9 mouse cellular contexts compared by ENCODE assay signal in the genomic region with DNA sequence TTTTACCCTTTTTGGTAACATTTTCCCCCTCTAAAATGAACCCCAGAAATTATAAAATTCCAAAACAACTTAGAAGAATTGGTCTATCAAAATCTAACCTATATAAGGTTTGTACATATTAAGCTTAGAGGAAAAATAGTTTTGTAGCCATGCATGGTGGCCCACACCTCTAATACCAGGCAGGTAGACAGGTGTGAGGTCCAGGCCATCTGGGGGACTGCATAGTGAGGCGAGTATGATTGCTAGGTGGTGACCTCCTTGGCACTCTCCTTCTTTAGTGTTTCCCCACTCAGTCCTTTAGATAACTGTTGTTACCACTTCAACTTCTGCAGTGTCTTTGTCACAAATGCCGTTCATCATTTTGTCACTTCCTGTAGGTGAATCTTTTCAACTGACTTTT. TPM values are rescaled to one million over a fixed set of nuclear protein-coding genes. Genes with fewer than 3 reads are reported as not detected.
DNase-seq lines count a peak whose midpoint lies in the region; ATAC-seq and TF ChIP-seq lines count a peak whose summit lies in the region.
"Had no signal": no experiment of that assay in that cellular context is flagged by ENCODE, and none has a peak within 500 bp of the region (broad histone marks: within the 10 kb centered on the region; RNA-seq: fewer than 3 reads in every experiment).

No protein-coding gene starts in this region.

- no peak for DNase-seq in lung, adult 2 months
- DNase-seq in cerebellum, postnatal 10 days: no peak
- DNase-seq in cerebellum, postnatal 4 days (ENCODE audit: low spot score in 2 of 2): no peak
- DNase-seq: thymus, adult 18-20 months had no signal

- 52% methylated on average over 2 of the region's 2 CpGs for WGBS in lung, embryonic 16.5 days
- 50% methylated on average over 2 of the region's 2 CpGs for WGBS in lung, adult 2 months
- WGBS in forebrain, embryonic 15.5 days: 78% methylated on average over 2 of the region's 2 CpGs
- WGBS in limb, embryonic 13.5 days: 59% methylated on average over 2 of the region's 2 CpGs
- WGBS in stomach, embryonic 14.5 days: 60% methylated on average over 2 of the region's 2 CpGs

- no peaks in the 10 kb centered on the region for H3K9me3 ChIP-seq in lung, embryonic 16.5 days (ENCODE audit: control insufficient read depth, low read length)
- H3K9me3 ChIP-seq in forebrain, embryonic 15.5 days: no peaks in the 10 kb centered on the region
- no peaks in the 10 kb centered on the region for H3K9me3 ChIP-seq in limb, embryonic 13.5 days
- H3K9me3 ChIP-seq in stomach, embryonic 14.5 days (ENCODE audit: control insufficient read depth, low read depth, low read length): no peaks in the 10 kb centered on the region

- no peak for ATAC-seq in lung, embryonic 16.5 days (ENCODE audit: low read depth)
- ATAC-seq in forebrain, embryonic 15.5 days (replicated peaks): no peak
- ATAC-seq in limb, embryonic 13.5 days (ENCODE audit: low FRiP score, low read depth): no peak
- ATAC-seq in stomach, embryonic 14.5 days (ENCODE audit: insufficient number of reproducible peaks, insufficient read depth, low FRiP score, low read depth): no peak

- peak overlapping the region; percentile 84 for H3K4me2 ChIP-seq in lung, embryonic 16.5 days (ENCODE audit: low read depth, low read length)
- peak overlapping the region; percentile 69 for H3K4me2 ChIP-seq in forebrain, embryonic 15.5 days (replicated peaks)
- peak overlapping the region; percentile 82 for H3K4me2 ChIP-seq in limb, embryonic 13.5 days (replicated peaks)
- peak overlapping the region; percentile 57 for H3K4me2 ChIP-seq in stomach, embryonic 14.5 days (replicated peaks; ENCODE audit: low read depth, low read length)

- no peak overlapping the region for H3K9ac ChIP-seq in lung, embryonic 16.5 days (ENCODE audit: low read length)
- H3K9ac ChIP-seq in forebrain, embryonic 15.5 days (replicated peaks): peak overlapping the region; percentile 98
- H3K9ac ChIP-seq in limb, embryonic 13.5 days: peak overlapping the region; percentile 97
- no peak overlapping the region; the same call in 1 of the 2 replicates for H3K9ac ChIP-seq in stomach, embryonic 14.5 days (replicated peaks; ENCODE audit: low read depth, low read length)

- no peak for TF ChIP-seq POLR2A in lung, adult 2 months (IDR thresholded peaks at IDR 0.05; ENCODE audit: borderline replicate concordance, extremely low read depth, low read depth, low read length)

- no peaks in the 10 kb centered on the region for H3K27me3 ChIP-seq in lung, embryonic 16.5 days (ENCODE audit: control insufficient read depth, insufficient read depth, low read depth, low read length)
- H3K27me3 ChIP-seq in forebrain, embryonic 15.5 days: no peaks in the 10 kb centered on the region
- no peaks in the 10 kb centered on the region for H3K27me3 ChIP-seq in limb, embryonic 13.5 days
- no peaks in the 10 kb centered on the region for H3K27me3 ChIP-seq in stomach, embryonic 14.5 days (ENCODE audit: control insufficient read depth, insufficient read depth, low read length)

- H3K36me3 ChIP-seq in lung, embryonic 16.5 days (ENCODE audit: control insufficient read depth, insufficient read depth, low read length): peaks cover 7% of the 10 kb centered on the region; the same call in 1 of the 2 replicates
- no peaks in the 10 kb centered on the region for H3K36me3 ChIP-seq in forebrain, embryonic 15.5 days
- H3K36me3 ChIP-seq in limb, embryonic 13.5 days: peaks cover 28% of the 10 kb centered on the region
- peaks cover 21% of the 10 kb centered on the region for H3K36me3 ChIP-seq in stomach, embryonic 14.5 days (ENCODE audit: control insufficient read depth, insufficient read depth, low read length)

- no peak for TF ChIP-seq CTCF in lung, adult 2 months (IDR thresholded peaks at IDR 0.05; ENCODE audit: insufficient read depth, low read length)

- peak overlapping the region; percentile 75 for H3K4me3 ChIP-seq in lung, embryonic 16.5 days (ENCODE audit: low read length)
- no peak overlapping the region for H3K4me3 ChIP-seq in lung, adult 2 months (replicated peaks; ENCODE audit: extremely low read depth, low read depth, low read length)
- peak overlapping the region; percentile 93 for H3K4me3 ChIP-seq in forebrain, embryonic 15.5 days
- peak overlapping the region; percentile 76 for H3K4me3 ChIP-seq in limb, embryonic 13.5 days
- H3K4me3 ChIP-seq in stomach, embryonic 14.5 days (ENCODE audit: low read depth, low read length): peak overlapping the region; percentile 66

- peaks cover 31% of the 10 kb centered on the region for H3K4me1 ChIP-seq in lung, embryonic 16.5 days (replicated peaks; ENCODE audit: control insufficient read depth, insufficient read depth, low read length)
- H3K4me1 ChIP-seq in lung, adult 2 months (ENCODE audit: control insufficient read depth, insufficient read depth, low read length): peaks cover 13% of the 10 kb centered on the region
- peaks cover 52% of the 10 kb centered on the region for H3K4me1 ChIP-seq in forebrain, embryonic 15.5 days
- peaks cover 73% of the 10 kb centered on the region for H3K4me1 ChIP-seq in limb, embryonic 13.5 days
- peaks cover 32% of the 10 kb centered on the region for H3K4me1 ChIP-seq in stomach, embryonic 14.5 days (ENCODE audit: control insufficient read depth, insufficient read depth, low read length)

- H3K27ac ChIP-seq in lung, embryonic 16.5 days (ENCODE audit: low read length): peak overlapping the region; percentile 99
- peak overlapping the region; percentile 99; the same call in 1 of the 2 replicates for H3K27ac ChIP-seq in forebrain, embryonic 15.5 days (replicated peaks)
- peak overlapping the region; percentile 48; the same call in 1 of the 2 replicates for H3K27ac ChIP-seq in limb, embryonic 13.5 days
- no peak overlapping the region; the same call in 1 of the 2 replicates for H3K27ac ChIP-seq in stomach, embryonic 14.5 days (ENCODE audit: low read length)
- H3K27ac ChIP-seq: macrophage had no signal

RNA-seq across cellular contexts. Expression of gene Smad5, which starts 1.8 kb away (rescaled TPM):
- 33.5 and 34.8 TPM in 2 replicates for polyA plus RNA-seq in lung, embryonic 16.5 days (2015; fragmentation: Nextera tagmentation; extraction: Ambion mirVana)
- 20.3 and 27.1 TPM in 2 replicates for polyA plus RNA-seq in lung, adult 2 months (2012; rRNA removed)
- 32.9 and 34.4 TPM in 2 replicates for polyA plus RNA-seq in forebrain, embryonic 15.5 days (2015; fragmentation: Nextera tagmentation; extraction: Ambion mirVana)
- 37.3 and 41.2 TPM in 2 replicates for polyA plus RNA-seq in limb, embryonic 13.5 days (2015; fragmentation: Nextera tagmentation; extraction: Ambion mirVana)
- 51.1 and 52.7 TPM in 2 replicates for polyA plus RNA-seq in stomach, embryonic 14.5 days (2014; fragmentation: Nextera tagmentation; extraction: Ambion mirVana)

RNA-seq across cellular contexts. Expression of gene Gm45623, which starts 49.0 kb away (rescaled TPM):
- polyA plus RNA-seq in lung, embryonic 16.5 days (2015; fragmentation: Nextera tagmentation; extraction: Ambion mirVana): 2.2 and 2.4 TPM in 2 replicates
- polyA plus RNA-seq in lung, adult 2 months (2012; rRNA removed): 0.07 and 0.12 TPM in 2 replicates
- polyA plus RNA-seq in forebrain, embryonic 15.5 days (2015; fragmentation: Nextera tagmentation; extraction: Ambion mirVana): 0.74 and 0.98 TPM in 2 replicates
- 0.10 and 0.26 TPM in 2 replicates for polyA plus RNA-seq in limb, embryonic 13.5 days (2015; fragmentation: Nextera tagmentation; extraction: Ambion mirVana)
- 4.5 and 5.0 TPM in 2 replicates for polyA plus RNA-seq in stomach, embryonic 14.5 days (2014; fragmentation: Nextera tagmentation; extraction: Ambion mirVana)
- polyA plus RNA-seq: macrophage had no signal

Comparison
In these comparisons a context has a peak if more than half of its experiments do, and no peak if none do; other contexts are left out.
1. H3K9ac ChIP-seq: peak in forebrain, embryonic 15.5 days (single experiment) and limb, embryonic 13.5 days (single experiment); none in lung, embryonic 16.5 days (single experiment) and stomach, embryonic 14.5 days (single experiment).
2. Peak in every context shown above with its lines, with median percentiles within 50 percentile points of each other: H3K4me2 ChIP-seq.